Mouse (Mus musculus) liver, embryonic 15.5 days (tissue): ENCODE results near the gene Ctnnb1. TPM values are rescaled to one million over a fixed set of nuclear protein-coding genes. Genes with fewer than 3 reads are reported as not detected.

ENCODE experiments used
- ATAC-seq: fragments of 200-750 bp; cut with Nextera tagmentation; 2 replicates; pipeline ENCODE4 v1.8.0; 2017; ENCODE audit warnings: moderate number of reproducible peaks, mild to moderate bottlenecking, moderate library complexity; ENCODE audit not compliant: insufficient read depth
- H3K27ac ChIP-seq: fragments of 300-500 bp; sonication (generic); replicated peaks from 2 replicates; pipeline ENCODE4 v1.5.1; 2015; ENCODE audit warnings: mild to moderate bottlenecking, inconsistent platforms
- H3K27me3 ChIP-seq: fragments of 300-500 bp; sonication (generic); 2 replicates; pipeline ENCODE4 v1.6.1; 2015; ENCODE audit warnings: mild to moderate bottlenecking, inconsistent platforms
- H3K36me3 ChIP-seq: fragments of 300-500 bp; sonication (generic); replicated peaks from 2 replicates; pipeline ENCODE4 v1.6.1; 2015; ENCODE audit warnings: moderate library complexity, mild to moderate bottlenecking, inconsistent platforms
- H3K4me1 ChIP-seq: fragments of 300-500 bp; sonication (generic); replicated peaks from 2 replicates; pipeline ENCODE4 v1.6.1; 2015; ENCODE audit warnings: inconsistent platforms
- H3K4me2 ChIP-seq: fragments of 300-500 bp; sonication (generic); 2 replicates; pipeline ENCODE4 v1.6.1; 2015; ENCODE audit warnings: moderate library complexity, mild to moderate bottlenecking, inconsistent platforms
- H3K4me3 ChIP-seq: fragments of 300-500 bp; sonication (generic); replicated peaks from 2 replicates; pipeline ENCODE4 v1.5.1; 2015; ENCODE audit warnings: mild to moderate bottlenecking, inconsistent platforms
- H3K9ac ChIP-seq: fragments of 300-500 bp; sonication (generic); 2 replicates; pipeline ENCODE4 v1.6.1; 2015; ENCODE audit warnings: moderate library complexity, mild to moderate bottlenecking, inconsistent platforms
- H3K9me3 ChIP-seq: fragments of 300-500 bp; sonication (generic); replicated peaks from 2 replicates; pipeline ENCODE4 v1.6.1; 2016; ENCODE audit warnings: inconsistent platforms
- WGBS: fragments of 180-500 bp; shearing (Covaris S2); methylation state at CpG from one replicate; pipeline ENCODE4 v1.1.7; 2015; ENCODE audit warnings: mixed read lengths; ENCODE audit not compliant: insufficient replicate concordance; 5-methylcytosine and 5-hydroxymethylcytosine counted together
- polyA plus RNA-seq: library from polyadenylated mRNA; unstranded; fragments of >200 nt; fragmentation: Nextera tagmentation; extraction: Ambion mirVana; gene quantifications from 2 replicates; pipeline ENCODE4 v1.2.1, GENCODE M21; 2015

The Ctnnb1 gene
- polyA plus RNA-seq, 1 experiment from 2014 or later: 90.5 TPM

DNA sequence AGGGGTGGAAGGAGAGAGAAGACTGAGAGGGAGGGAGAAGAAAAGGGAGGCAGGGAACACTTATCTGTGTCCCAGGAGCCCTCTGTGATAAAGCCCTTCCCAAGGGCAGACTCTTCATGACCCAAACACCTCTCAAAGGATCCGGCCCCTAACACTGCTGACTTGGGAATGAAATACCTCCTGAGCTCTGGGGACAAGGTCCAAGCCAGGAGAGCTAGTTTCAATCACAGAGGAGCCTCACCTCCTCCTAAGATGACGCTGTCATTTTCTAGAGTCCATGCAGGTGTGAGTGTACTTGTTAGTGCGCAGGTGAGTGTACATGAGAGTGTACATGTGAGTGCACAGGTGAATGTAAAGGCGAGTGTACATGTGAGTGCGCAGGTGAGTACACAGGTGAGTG is 56.0 kb downstream of the Ctnnb1 start:
- Histone ChIP-seq H3K9ac (no peak overlapping the region), H3K27me3 (no peaks in the 10 kb centered on the region), H3K4me3 (no peak overlapping the region), H3K4me1 (peaks cover 21% of the 10 kb centered on the region), H3K4me2 (no peak overlapping the region), H3K27ac (no peak overlapping the region), H3K36me3 (no peaks in the 10 kb centered on the region), H3K9me3 (no peaks in the 10 kb centered on the region)
- no peak for ATAC-seq
- WGBS: 76% methylated on average over 5 of the region's 5 CpGs

DNA sequence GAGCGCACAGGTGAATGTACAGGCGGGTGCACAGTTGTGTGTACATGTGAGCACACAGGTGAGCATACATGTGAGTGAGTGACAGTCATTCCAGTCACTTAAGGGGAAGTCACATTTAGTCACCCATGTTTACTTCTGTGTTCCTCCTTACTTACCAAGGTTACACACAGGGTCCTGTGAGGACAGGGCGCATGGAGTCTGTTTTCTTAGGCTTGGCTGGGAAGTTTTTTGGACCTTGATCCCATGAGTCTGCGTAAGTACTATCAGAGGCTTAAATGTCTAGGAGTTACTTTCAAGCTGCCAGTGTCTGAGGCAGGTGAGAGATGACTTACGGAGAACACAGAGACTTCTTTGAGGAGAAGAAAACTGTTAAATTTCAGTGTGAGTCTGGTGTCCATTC is 56.5 kb downstream of the Ctnnb1 start:
- Histone ChIP-seq H3K27me3 (no peaks in the 10 kb centered on the region), H3K4me3 (no peak overlapping the region), H3K4me1 (peaks cover 21% of the 10 kb centered on the region), H3K27ac (no peak overlapping the region), H3K9ac (no peak overlapping the region), H3K36me3 (no peaks in the 10 kb centered on the region), H3K9me3 (no peaks in the 10 kb centered on the region), H3K4me2 (no peak overlapping the region)
- WGBS: 72% methylated on average over 5 of the region's 5 CpGs
- no peak for ATAC-seq

DNA sequence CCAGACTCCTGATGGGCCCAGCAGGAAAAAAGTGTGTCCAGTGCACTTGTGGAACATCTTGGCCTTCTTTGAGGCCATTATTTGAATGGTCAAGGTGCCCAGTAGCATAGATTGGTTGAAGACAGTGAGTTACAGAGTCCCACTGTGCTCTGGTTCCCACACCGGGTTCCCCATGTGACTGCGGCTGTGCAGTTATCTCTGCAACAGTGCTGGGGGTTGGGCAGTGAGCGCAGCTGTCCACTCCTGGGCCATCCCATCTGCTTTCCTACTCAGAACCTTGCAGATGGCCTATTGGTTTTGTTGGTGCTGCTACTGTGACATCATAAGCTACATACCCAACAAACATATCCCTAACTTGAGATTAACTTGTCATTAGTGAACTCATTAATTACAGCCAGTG is 57.2 kb downstream of the Ctnnb1 start:
- H3K27ac ChIP-seq: no peak overlapping the region
- no peaks in the 10 kb centered on the region for H3K9me3 ChIP-seq
- 68% methylated on average over 3 of the region's 3 CpGs for WGBS
- peaks cover 21% of the 10 kb centered on the region for H3K4me1 ChIP-seq
- ATAC-seq: no peak
- H3K9ac ChIP-seq: no peak overlapping the region
- no peak overlapping the region for H3K4me3 ChIP-seq
- H3K36me3 ChIP-seq: no peaks in the 10 kb centered on the region
- H3K4me2 ChIP-seq: no peak overlapping the region
- no peaks in the 10 kb centered on the region for H3K27me3 ChIP-seq

DNA sequence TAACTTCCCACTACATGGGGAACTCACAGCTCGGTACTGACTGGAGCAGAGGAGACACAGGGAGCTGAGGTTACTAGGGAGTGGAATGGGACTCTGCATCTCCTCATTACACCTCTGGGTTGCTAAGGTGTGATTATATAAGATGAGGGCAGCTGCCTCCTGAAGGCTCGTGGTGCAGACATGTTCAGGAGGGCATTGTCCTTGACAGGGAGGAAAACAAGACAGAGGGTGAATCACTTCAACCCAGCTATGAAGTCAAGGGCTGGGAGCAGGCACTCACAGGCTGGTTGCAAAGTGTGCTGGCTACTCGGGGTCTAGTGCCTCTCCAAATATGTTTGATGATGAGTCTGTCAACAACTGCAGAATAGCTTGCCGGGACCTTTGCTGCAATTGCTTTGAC is 58.0 kb downstream of the Ctnnb1 start:
- 59% methylated on average over 4 of the region's 4 CpGs for WGBS

DNA sequence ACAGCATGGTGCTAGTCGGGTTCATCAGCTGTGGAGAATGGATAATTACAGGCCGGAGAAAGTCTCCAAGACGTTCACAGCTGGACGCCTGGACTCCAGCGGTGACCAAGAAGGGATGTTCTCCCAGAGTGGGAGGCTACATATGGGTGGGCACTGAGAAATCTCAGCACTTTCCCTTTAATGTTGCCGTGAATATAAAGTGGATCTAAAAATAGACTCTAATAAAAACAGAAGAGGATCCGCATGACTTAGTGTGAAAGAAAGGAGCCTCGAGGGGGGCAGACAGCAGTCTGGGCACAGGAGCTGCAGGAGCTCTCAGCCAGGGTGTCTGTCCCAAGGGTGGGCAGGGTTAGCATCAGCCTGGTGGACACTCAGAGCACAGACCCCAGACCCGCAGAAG is 59.1 kb downstream of the Ctnnb1 start:
- Histone ChIP-seq H3K27ac (no peak overlapping the region), H3K27me3 (no peaks in the 10 kb centered on the region), H3K9ac (no peak overlapping the region), H3K4me3 (no peak overlapping the region), H3K9me3 (no peaks in the 10 kb centered on the region), H3K36me3 (no peaks in the 10 kb centered on the region), H3K4me1 (peaks cover 19% of the 10 kb centered on the region), H3K4me2 (no peak overlapping the region)
- 63% methylated on average over 9 of the region's 9 CpGs for WGBS
- no peak for ATAC-seq

More for the DNA sequence above, 58.0 kb downstream of the Ctnnb1 start:
- Histone ChIP-seq H3K4me2 (no peak overlapping the region), H3K9me3 (no peaks in the 10 kb centered on the region), H3K36me3 (no peaks in the 10 kb centered on the region), H3K27me3 (no peaks in the 10 kb centered on the region), H3K27ac (no peak overlapping the region), H3K9ac (no peak overlapping the region), H3K4me1 (peaks cover 21% of the 10 kb centered on the region), H3K4me3 (no peak overlapping the region)
- ATAC-seq: no peak

DNA sequence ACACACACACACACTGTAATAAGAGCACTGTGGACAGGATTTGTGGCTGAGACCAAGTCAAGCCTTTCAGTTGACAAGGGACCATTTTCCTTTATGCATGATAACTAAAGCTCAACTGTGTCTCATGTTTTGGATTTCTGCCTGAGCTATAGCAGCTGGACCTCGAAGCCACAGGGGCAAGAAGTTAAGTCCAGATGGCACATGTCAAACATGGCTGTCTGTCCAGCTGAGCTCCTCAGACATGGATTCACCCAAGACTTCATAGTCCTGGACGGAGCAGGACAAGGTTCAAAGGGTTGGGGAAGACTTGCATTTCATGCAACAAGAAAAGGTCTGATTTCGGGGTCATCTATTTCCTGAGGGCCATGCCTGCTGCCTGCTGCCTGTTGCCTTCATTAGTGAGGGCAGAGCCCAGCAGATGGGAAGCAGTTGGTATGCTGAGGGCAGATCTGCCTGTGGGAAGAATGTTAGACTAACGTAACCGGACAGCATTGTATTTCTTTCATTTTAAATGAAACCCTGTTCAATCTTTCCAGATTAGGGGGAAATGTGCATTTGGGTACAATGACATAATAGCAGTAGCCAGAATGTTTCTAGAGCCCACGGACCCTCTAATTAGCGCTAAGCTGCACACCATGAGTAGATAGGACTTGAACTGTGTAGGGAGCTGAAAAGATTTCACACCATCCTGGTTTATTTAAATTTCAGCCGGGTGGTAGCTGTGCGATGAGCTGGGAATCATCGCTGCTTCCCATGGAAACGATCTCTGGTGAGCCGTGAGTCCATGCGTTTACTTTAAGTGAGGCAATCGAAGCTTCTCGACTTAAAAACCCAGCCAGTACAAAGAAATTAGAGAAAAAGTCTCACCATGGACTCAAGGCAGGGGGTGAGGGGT is 61.0 kb downstream of the Ctnnb1 start:
- 71% methylated on average over 15 of the region's 15 CpGs for WGBS
- H3K9ac ChIP-seq: no peak overlapping the region
- H3K36me3 ChIP-seq: no peaks in the 10 kb centered on the region
- 0 out of 2 replicates have a peak, but pooled peaks cover 3% of the 10 kb centered on the region for H3K4me1 ChIP-seq
- H3K9me3 ChIP-seq: no peaks in the 10 kb centered on the region
- H3K27me3 ChIP-seq: no peaks in the 10 kb centered on the region
- no peak for ATAC-seq
- H3K4me3 ChIP-seq: no peak overlapping the region
- H3K27ac ChIP-seq: no peak overlapping the region
- no peak overlapping the region for H3K4me2 ChIP-seq

DNA sequence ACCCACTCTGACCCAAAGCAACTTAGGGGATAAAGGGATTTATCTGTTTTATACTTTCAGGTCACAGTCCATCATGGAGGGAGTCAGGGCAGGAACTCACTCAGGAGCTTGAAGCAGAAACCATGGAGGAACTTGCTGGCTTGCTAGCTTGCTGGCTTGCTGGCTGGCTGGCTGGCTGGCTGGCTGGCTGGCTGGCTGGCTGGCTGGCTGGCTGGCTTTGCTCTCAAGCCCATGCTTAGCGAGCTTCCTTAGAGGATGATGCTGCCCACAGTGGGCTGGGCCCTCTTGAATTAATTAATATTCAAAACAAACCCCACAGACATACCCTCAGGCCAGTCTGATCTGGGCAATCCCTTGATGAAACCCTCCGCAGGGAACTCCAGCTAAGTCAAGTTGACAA is 62.8 kb downstream of the Ctnnb1 start:
- ATAC-seq: no peak

DNA sequence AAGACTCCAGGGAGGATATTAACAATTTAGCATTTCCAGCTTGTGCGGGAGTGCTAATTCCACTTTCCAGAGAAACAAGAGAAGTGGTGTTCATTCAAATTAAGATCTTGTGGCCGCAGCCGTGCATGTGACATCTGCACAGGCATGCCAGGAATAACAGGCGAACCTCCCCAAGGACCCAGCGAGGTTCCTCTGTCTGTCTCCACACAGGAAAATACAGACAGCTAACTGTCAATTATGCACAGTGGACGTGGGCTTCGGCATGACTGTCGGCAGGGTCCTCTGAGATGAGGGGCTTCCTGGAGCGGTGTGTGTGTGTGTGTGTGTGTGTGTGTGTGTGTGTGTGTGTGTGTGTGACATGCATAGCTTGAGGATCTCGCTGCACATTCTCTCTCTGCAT is 64.0 kb downstream of the Ctnnb1 start:
- Histone ChIP-seq H3K36me3 (no peaks in the 10 kb centered on the region), H3K9ac (no peak overlapping the region), H3K27me3 (no peaks in the 10 kb centered on the region), H3K4me3 (no peak overlapping the region), H3K4me2 (no peak overlapping the region), H3K9me3 (no peaks in the 10 kb centered on the region), H3K27ac (no peak overlapping the region), H3K4me1 (no peaks in the 10 kb centered on the region; the same call in 1 of the 2 replicates)
- ATAC-seq: no peak
- WGBS: 48% methylated on average over 10 of the region's 10 CpGs

More for the DNA sequence above, 62.8 kb downstream of the Ctnnb1 start:
- no peaks in the 10 kb centered on the region for H3K4me1 ChIP-seq
- WGBS: 41% methylated on average over 2 of the region's 2 CpGs
- no peak overlapping the region for H3K27ac ChIP-seq
- H3K9ac ChIP-seq: no peak overlapping the region
- H3K27me3 ChIP-seq: no peaks in the 10 kb centered on the region
- H3K9me3 ChIP-seq: no peaks in the 10 kb centered on the region
- H3K4me3 ChIP-seq: no peak overlapping the region
- no peak overlapping the region for H3K4me2 ChIP-seq
- H3K36me3 ChIP-seq: no peaks in the 10 kb centered on the region

DNA sequence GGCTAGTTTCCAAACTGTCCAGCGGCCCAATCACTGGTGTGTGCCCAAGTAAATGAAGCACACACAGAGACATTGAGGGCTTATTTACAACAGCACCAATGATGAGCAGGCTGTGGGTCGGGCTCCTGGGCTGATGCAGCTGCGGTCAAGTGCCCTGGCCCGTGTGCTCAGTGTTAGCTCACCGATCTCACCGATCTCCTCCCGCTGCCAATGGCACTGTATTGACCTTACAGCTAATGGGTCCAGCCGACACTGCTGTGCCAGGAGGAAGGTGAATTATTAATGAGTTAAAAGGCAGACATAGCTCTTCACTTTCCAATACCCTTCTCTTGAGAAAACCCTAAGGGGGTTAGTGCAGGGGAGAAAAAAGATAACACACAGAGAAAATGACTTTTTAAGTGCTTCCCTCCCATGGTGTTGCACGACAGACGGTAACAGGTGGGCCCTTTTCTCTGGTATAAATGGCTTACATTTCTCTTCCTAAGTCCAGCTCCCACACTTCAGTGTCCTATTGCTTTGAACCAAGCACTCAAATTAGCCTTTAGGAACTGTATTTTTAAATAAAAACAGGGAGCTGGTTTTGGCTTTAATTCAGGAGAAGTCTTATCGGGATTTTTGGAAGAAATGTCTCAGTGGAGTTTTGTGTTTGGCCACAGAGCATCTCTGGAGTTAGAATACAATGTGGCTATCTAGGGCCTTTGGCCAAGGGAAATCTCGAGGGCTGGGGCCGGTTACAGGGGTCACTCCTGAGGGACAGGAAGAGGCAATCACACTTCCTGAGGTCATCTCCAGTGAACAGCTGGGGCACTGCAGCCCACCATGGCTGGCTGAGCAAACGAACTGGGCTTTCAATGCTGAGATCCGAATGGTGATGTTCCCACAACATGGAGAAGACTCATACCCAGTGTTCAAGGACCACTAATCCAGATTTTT is 65.5 kb downstream of the Ctnnb1 start:
- Histone ChIP-seq H3K4me3 (no peak overlapping the region), H3K27ac (no peak overlapping the region), H3K4me2 (no peak overlapping the region), H3K27me3 (no peaks in the 10 kb centered on the region), H3K9me3 (no peaks in the 10 kb centered on the region), H3K9ac (no peak overlapping the region), H3K4me1 (no peaks in the 10 kb centered on the region; the same call in 1 of the 2 replicates), H3K36me3 (no peaks in the 10 kb centered on the region)
- WGBS: 57% methylated on average over 15 of the region's 15 CpGs
- ATAC-seq: no peak

DNA sequence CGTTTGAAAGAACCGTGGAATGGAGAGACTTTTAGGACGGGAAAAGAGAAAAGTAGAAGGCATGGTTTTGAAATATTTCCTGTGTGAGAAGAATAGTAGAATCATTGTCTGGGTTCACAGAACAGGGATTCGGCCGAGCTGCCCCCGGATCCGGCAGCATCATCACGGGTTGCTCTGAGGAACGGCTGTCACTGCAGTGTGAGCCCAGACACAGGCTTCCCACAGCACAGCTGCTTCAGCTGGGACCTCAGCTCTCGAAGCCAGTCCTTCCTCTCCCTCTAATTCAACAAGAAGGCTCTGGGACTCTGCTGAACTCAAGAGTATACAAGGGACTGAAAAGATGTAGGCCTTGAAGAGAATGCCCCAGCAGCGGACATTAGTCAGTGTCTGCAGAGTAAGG is 69.7 kb downstream of the Ctnnb1 start:
- Histone ChIP-seq H3K4me1 (peaks cover 3% of the 10 kb centered on the region; the same call in 1 of the 2 replicates), H3K4me2 (no peak overlapping the region), H3K36me3 (no peaks in the 10 kb centered on the region), H3K27me3 (no peaks in the 10 kb centered on the region), H3K9ac (no peak overlapping the region), H3K27ac (no peak overlapping the region), H3K9me3 (no peaks in the 10 kb centered on the region), H3K4me3 (no peak overlapping the region)
- 62% methylated on average over 11 of the region's 11 CpGs for WGBS
- ATAC-seq: no peak
